Mouse (Mus musculus) kidney, adult 11 months (tissue): ENCODE data around the gene Gm13271.
"Not testable (repeated sequence)": the region's sequence is repeated elsewhere in the genome, so short reads cannot be mapped to it uniquely, and the experiment has no call there.

Experiments
- DNase-seq: peaks from one replicate; pipeline ENCODE4 v3.0.0; 2022

Gene Gm13271

GRCm38 (mm10) chr4:88761776-88762175 is 7.1 kb downstream of the Gm13271 start:
- peak; percentile 69 for DNase-seq

DNA sequence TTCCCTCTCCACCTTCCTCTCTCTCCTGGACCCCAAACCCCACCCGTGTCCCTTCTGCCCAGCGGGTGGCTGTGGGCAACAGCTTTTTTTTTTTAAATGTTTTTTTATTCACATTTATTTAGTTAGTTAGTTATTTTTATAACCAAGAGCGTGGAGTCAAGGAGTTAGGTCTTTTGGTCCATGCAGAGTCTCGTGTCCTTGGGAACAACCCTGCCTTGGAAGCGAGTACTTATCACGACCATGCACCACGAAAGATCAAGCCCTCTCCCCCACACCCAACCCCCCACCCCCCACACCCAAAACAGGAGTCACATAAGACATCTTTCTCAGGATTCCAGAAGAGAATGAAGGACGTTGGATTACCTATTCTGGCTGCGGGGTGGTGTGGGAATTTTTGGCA is 7.7 kb downstream of the Gm13271 start:
- DNase-seq: peak; percentile 31

DNA sequence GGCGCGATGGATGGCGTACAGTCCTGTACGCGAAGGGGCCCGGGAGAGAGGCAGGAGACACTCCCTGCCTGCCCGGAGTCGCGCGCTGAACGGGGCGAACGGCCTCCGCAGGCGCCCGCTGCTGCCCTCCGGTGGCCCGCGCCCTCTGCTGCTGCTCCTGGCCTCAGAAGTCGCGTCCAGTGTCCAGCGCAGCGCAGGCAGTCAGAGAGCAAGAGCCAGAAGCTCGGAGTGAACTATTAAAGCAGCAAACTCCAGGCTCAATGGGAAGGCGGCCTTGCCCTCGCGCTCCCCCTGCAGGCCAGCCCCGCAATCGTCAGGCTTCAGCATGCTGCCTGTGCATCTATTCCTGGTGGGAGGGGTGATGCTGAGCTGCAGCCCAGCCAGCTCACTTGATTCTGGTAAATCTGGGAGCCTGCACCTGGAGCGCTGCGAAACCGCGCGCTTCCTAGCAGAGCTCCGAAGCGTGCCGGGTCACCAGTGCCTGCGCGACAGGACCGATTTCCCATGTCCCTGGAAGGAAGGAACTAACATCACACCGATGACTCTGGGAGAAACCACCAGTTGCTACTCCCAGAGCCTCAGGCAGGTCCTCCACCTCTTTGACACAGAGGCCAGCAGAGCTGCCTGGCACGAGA is 8.8 kb downstream of the Gm13271 start:
- peak; percentile 82 for DNase-seq

GRCm38 (mm10) chr4:88773534-88773933 is 18.9 kb downstream of the Gm13271 start, which contains the start of gene Gm13290:
Gene Gm13290 (plus strand): TSS chr4:88773834.
- not testable (repeated sequence) for DNase-seq

- DNase-seq: not testable (repeated sequence)
Measured at GRCm38 (mm10) chr4:88776622-88777021, 22.0 kb downstream of the Gm13271 start, which contains the start of gene Gm13289. Gene Gm13289 (plus strand): TSS chr4:88776922.

DNA sequence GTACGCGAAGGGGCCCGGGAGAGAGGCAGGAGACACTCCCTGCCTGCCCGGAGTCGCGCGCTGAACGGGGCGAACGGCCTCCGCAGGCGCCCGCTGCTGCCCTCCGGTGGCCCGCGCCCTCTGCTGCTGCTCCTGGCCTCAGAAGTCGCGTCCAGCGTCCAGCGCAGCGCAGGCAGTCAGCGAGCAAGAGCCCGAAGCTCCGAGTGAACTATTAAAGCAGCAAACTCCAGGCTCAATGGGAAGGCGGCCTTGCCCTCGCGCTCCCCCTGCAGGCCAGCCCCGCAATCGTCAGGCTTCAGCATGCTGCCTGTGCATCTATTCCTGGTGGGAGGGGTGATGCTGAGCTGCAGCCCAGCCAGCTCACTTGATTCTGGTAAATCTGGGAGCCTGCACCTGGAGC is 24.9 kb downstream of the Gm13271 start, which contains the start of gene Gm13272:
Gene Gm13272 (plus strand): TSS at position 301 of the 400 bp plus-strand sequence.
- DNase-seq: not testable (repeated sequence)

GRCm38 (mm10) chr4:88780320-88780719 is 25.7 kb downstream of the Gm13271 start:
- DNase-seq: peak; percentile 8

- DNase-seq: not testable (repeated sequence)
Measured at GRCm38 (mm10) chr4:88781831-88782230, 27.2 kb downstream of the Gm13271 start, which contains the start of gene Ifnz. Gene Ifnz (plus strand): TSS chr4:88782131.

GRCm38 (mm10) chr4:88782335-88782734 is 27.7 kb downstream of the Gm13271 start:
- DNase-seq: peak; percentile 35

DNA sequence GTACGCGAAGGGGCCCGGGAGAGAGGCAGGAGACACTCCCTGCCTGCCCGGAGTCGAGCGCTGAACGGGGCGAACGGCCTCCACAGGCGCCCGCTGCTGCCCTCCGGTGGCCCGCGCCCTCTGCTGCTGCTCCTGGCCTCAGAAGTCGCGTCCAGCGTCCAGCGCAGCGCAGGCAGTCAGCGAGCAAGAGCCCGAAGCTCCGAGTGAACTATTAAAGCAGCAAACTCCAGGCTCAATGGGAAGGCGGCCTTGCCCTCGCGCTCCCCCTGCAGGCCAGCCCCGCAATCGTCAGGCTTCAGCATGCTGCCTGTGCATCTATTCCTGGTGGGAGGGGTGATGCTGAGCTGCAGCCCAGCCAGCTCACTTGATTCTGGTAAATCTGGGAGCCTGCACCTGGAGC is 30.7 kb downstream of the Gm13271 start, which contains the start of gene Gm13276:
Gene Gm13276 (plus strand): TSS at position 301 of the 400 bp plus-strand sequence.
- DNase-seq: not testable (repeated sequence)

DNA sequence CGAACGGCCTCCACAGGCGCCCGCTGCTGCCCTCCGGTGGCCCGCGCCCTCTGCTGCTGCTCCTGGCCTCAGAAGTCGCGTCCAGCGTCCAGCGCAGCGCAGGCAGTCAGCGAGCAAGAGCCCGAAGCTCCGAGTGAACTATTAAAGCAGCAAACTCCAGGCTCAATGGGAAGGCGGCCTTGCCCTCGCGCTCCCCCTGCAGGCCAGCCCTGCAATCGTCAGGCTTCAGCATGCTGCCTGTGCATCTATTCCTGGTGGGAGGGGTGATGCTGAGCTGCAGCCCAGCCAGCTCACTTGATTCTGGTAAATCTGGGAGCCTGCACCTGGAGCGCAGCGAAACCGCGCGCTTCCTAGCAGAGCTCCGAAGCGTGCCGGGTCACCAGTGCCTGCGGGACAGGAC is 33.7 kb downstream of the Gm13271 start, which contains the start of gene Gm13277:
Gene Gm13277 (plus strand): TSS at position 231 of the 400 bp plus-strand sequence.
- peak; percentile 79 for DNase-seq

GRCm38 (mm10) chr4:88791250-88791649 is 36.6 kb downstream of the Gm13271 start, which contains the start of gene Gm13278:
Gene Gm13278 (plus strand): TSS chr4:88791550.
- not testable (repeated sequence) for DNase-seq

GRCm38 (mm10) chr4:88793936-88794675 is 39.4 kb downstream of the Gm13271 start, which contains the start of gene Gm13275:
Gene Gm13275 (plus strand): TSS chr4:88794487.
- DNase-seq: peak; percentile 77

- DNase-seq: not testable (repeated sequence)
Measured at GRCm38 (mm10) chr4:88797097-88797496, 42.4 kb downstream of the Gm13271 start, which contains the start of gene Gm13279. Gene Gm13279 (plus strand): TSS chr4:88797397.

- DNase-seq: not testable (repeated sequence)
Measured at GRCm38 (mm10) chr4:88799365-88799764, 44.7 kb downstream of the Gm13271 start, which contains the start of gene Gm13285. Gene Gm13285 (plus strand): TSS chr4:88799665.

DNA sequence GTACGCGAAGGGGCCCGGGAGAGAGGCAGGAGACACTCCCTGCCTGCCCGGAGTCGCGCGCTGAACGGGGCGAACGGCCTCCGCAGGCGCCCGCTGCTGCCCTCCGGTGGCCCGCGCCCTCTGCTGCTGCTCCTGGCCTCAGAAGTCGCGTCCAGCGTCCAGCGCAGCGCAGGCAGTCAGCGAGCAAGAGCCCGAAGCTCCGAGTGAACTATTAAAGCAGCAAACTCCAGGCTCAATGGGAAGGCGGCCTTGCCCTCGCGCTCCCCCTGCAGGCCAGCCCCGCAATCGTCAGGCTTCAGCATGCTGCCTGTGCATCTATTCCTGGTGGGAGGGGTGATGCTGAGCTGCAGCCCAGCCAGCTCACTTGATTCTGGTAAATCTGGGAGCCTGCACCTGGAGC is 48.3 kb downstream of the Gm13271 start, which contains the start of gene Gm13287:
Gene Gm13287 (plus strand): TSS at position 301 of the 400 bp plus-strand sequence.
- not testable (repeated sequence) for DNase-seq
